Comparison of ENCODE assay signal across 9 mouse cellular contexts in genomic region chr10:125798678-125799077, GRCm38 (mm10).
A peak's percentile ranks its signal among the peaks of the same experiment; 100 is the strongest.
DNase-seq lines count a peak whose midpoint lies in the region; ATAC-seq lines count a peak whose summit lies in the region.
"Had no signal": no experiment of that assay in that cellular context is flagged by ENCODE, and none has a peak within 500 bp of the region (broad histone marks: within the 10 kb centered on the region; RNA-seq: fewer than 3 reads in every experiment).

No protein-coding gene starts in this region.

- H3K4me3 ChIP-seq in liver, embryonic 11.5 days (ENCODE audit: low read depth, low read length) = no peak overlapping the region
- H3K4me3 ChIP-seq in forebrain, embryonic 12.5 days (replicated peaks) = no peak overlapping the region

- WGBS in liver, embryonic 11.5 days = 33% methylated on average over 13 of the region's 13 CpGs
- 19% methylated on average over 13 of the region's 13 CpGs for WGBS in forebrain, embryonic 12.5 days

- H3K4me2 ChIP-seq in liver, embryonic 11.5 days = no peak overlapping the region
- peak overlapping the region; percentile 31; the same call in 1 of the 2 replicates for H3K4me2 ChIP-seq in forebrain, embryonic 12.5 days

- DNase-seq in liver = peak; percentile 25
- no peak for DNase-seq in liver, embryonic 11.5 days (ENCODE audit: low spot score)
- peak; percentile 36 to 59 for DNase-seq in kidney, postnatal 4 days
- peak; percentile 41 for DNase-seq in retina, postnatal 1 day
- DNase-seq in testis, postnatal 14 days (ENCODE audit: low spot score) = no peak
- DNase-seq in spleen, adult 12 weeks (ENCODE audit: low spot score) = no peak
- DNase-seq in thymus, postnatal 10 days (ENCODE audit: low spot score in 2 of 2) = no peak
- DNase-seq: cerebellum, adult 9-10 months had no signal

- no peaks in the 10 kb centered on the region for H3K4me1 ChIP-seq in liver, embryonic 11.5 days (replicated peaks; ENCODE audit: control insufficient read depth, insufficient read depth, low read length)
- peaks cover 9% of the 10 kb centered on the region for H3K4me1 ChIP-seq in forebrain, embryonic 12.5 days

- H3K9ac ChIP-seq in liver, embryonic 11.5 days (ENCODE audit: low read depth, low read length) = no peak overlapping the region
- H3K9ac ChIP-seq in forebrain, embryonic 12.5 days = no peak overlapping the region

- ATAC-seq in liver, embryonic 11.5 days (replicated peaks; ENCODE audit: low FRiP score) = no peak
- peak; percentile 49; the same call in 1 of the 2 replicates for ATAC-seq in forebrain, embryonic 12.5 days (ENCODE audit: low FRiP score)

- H3K9me3 ChIP-seq in liver, embryonic 11.5 days (ENCODE audit: control insufficient read depth, low read length) = no peaks in the 10 kb centered on the region
- H3K9me3 ChIP-seq in forebrain, embryonic 12.5 days = no peaks in the 10 kb centered on the region

- no peaks in the 10 kb centered on the region for H3K36me3 ChIP-seq in liver, embryonic 11.5 days (ENCODE audit: control insufficient read depth, insufficient read depth, low read length)
- no peaks in the 10 kb centered on the region for H3K36me3 ChIP-seq in forebrain, embryonic 12.5 days (replicated peaks)

- H3K27me3 ChIP-seq in liver, embryonic 11.5 days (replicated peaks; ENCODE audit: control insufficient read depth, insufficient read depth, low read length) = no peaks in the 10 kb centered on the region
- H3K27me3 ChIP-seq in forebrain, embryonic 12.5 days = 0 out of 2 replicates have a peak, but pooled peaks cover 5% of the 10 kb centered on the region

- H3K27ac ChIP-seq in liver, embryonic 11.5 days (ENCODE audit: low read depth, low read length) = no peak overlapping the region
- no peak overlapping the region for H3K27ac ChIP-seq in forebrain, embryonic 12.5 days

Comparison
In these comparisons a context has a peak if more than half of its experiments do, and no peak if none do; other contexts are left out.
1. DNase-seq: peak in liver (single experiment), kidney, postnatal 4 days (2 of 2) and retina, postnatal 1 day (single experiment); none in liver, embryonic 11.5 days (single experiment), testis, postnatal 14 days (single experiment), spleen, adult 12 weeks (single experiment) and thymus, postnatal 10 days (0 of 2).